Mouse (Mus musculus): ENCODE results near the gene Tmem156.

The Tmem156 gene

GRCm38 (mm10) chr5:65096082-65096481 is 4.2 kb upstream of the Tmem156 start:
- no peak for DNase-seq

- no peak for DNase-seq
These were observed 3.1 kb upstream of the Tmem156 start for GRCm38 (mm10) chr5:65094902-65095545.

- peak; percentile 72 for DNase-seq
These were observed 1.8 kb upstream of the Tmem156 start for GRCm38 (mm10) chr5:65093769-65094168.

- no peak for DNase-seq
These were observed 611 bp downstream of the Tmem156 start for GRCm38 (mm10) chr5:65091184-65091858.

GRCm38 (mm10) chr5:65089707-65090106 is 2.2 kb downstream of the Tmem156 start:
- no peak for DNase-seq

- no peak for DNase-seq
These were observed 5.4 kb downstream of the Tmem156 start for GRCm38 (mm10) chr5:65086522-65086921.

- DNase-seq = no peak
These were observed 10.1 kb downstream of the Tmem156 start for GRCm38 (mm10) chr5:65081836-65082235.

- DNase-seq = no peak
These were observed 12.1 kb downstream of the Tmem156 start for GRCm38 (mm10) chr5:65079881-65080280.

- no peak for DNase-seq
These were observed 13.9 kb downstream of the Tmem156 start for GRCm38 (mm10) chr5:65078081-65078480.

- no peak for DNase-seq
These were observed 15.2 kb downstream of the Tmem156 start for GRCm38 (mm10) chr5:65076748-65077147.

GRCm38 (mm10) chr5:65076087-65076486 is 15.8 kb downstream of the Tmem156 start:
- DNase-seq = no peak

- DNase-seq = peak; percentile 39
These were observed 17.2 kb downstream of the Tmem156 start for GRCm38 (mm10) chr5:65074693-65075092.

- no peak for DNase-seq
These were observed 18.7 kb downstream of the Tmem156 start for GRCm38 (mm10) chr5:65073247-65073646.

GRCm38 (mm10) chr5:65071689-65072118 is 20.2 kb downstream of the Tmem156 start:
- no peak for DNase-seq

- no peak for DNase-seq
These were observed 22.1 kb downstream of the Tmem156 start for GRCm38 (mm10) chr5:65069872-65070271.

GRCm38 (mm10) chr5:65068166-65068565 is 23.8 kb downstream of the Tmem156 start:
- no peak for DNase-seq

- DNase-seq = no peak
These were observed 28.7 kb downstream of the Tmem156 start for GRCm38 (mm10) chr5:65063266-65063665.

GRCm38 (mm10) chr5:65062236-65062635 is 29.7 kb downstream of the Tmem156 start:
- DNase-seq = no peak

- DNase-seq = no peak
These were observed 32.1 kb downstream of the Tmem156 start for GRCm38 (mm10) chr5:65059806-65060205.

- DNase-seq = no peak
These were observed 34.3 kb downstream of the Tmem156 start for GRCm38 (mm10) chr5:65057596-65057995.

- DNase-seq = no peak
These were observed 40.4 kb downstream of the Tmem156 start for GRCm38 (mm10) chr5:65051513-65051912.

- DNase-seq = no peak
These were observed 42.1 kb downstream of the Tmem156 start for GRCm38 (mm10) chr5:65049880-65050279.

GRCm38 (mm10) chr5:65047285-65047855 is 44.6 kb downstream of the Tmem156 start:
- no peak for DNase-seq

Measured in cerebellum, adult 11 months (tissue).